Mouse (Mus musculus) limb, embryonic 11.5 days (tissue): ENCODE measurements at regions not wholly inside any gene's neighbourhood (a gene's known extent, or its start where the extent isn't known, plus 50 kb on each side); places are given as distances from the start of the nearest gene placed in this dataset. TPM values are rescaled to one million over a fixed set of nuclear protein-coding genes. Genes with fewer than 3 reads are reported as not detected.

ENCODE experiments used
- ATAC-seq: fragments of 200-750 bp; cut with Nextera tagmentation; 2 replicates; pipeline ENCODE4 v1.8.0; 2017; ENCODE audit warnings: low read depth; ENCODE audit not compliant: insufficient number of reproducible peaks, low FRiP score, low TSS enrichment
- DNase-seq: peaks from one replicate; pipeline ENCODE4 v3.0.0-alpha.2; 2015; ENCODE audit warnings: low spot score
- H3K27ac ChIP-seq: fragments of 300-500 bp; sonication (generic); replicated peaks from 2 replicates; pipeline ENCODE4 v1.5.1; 2014; ENCODE audit warnings: low read depth, mild to moderate bottlenecking, low read length
- H3K27me3 ChIP-seq: fragments of 300-500 bp; sonication (generic); 2 replicates; pipeline ENCODE4 v1.6.1; 2014; ENCODE audit warnings: mild to moderate bottlenecking, low read length, mixed read lengths; ENCODE audit not compliant: control insufficient read depth, insufficient read depth
- H3K36me3 ChIP-seq: fragments of 300-500 bp; sonication (generic); 2 replicates; pipeline ENCODE4 v1.6.1; 2014; ENCODE audit warnings: mild to moderate bottlenecking, low read length, moderate library complexity, mixed read lengths; ENCODE audit not compliant: control insufficient read depth, insufficient read depth
- H3K4me1 ChIP-seq: fragments of 300-500 bp; sonication (generic); 2 replicates; pipeline ENCODE4 v1.6.1; 2014; ENCODE audit warnings: low read length, mixed read lengths; ENCODE audit not compliant: control insufficient read depth, insufficient read depth
- H3K4me2 ChIP-seq: fragments of 300-500 bp; sonication (generic); 2 replicates; pipeline ENCODE4 v1.6.1; 2014; ENCODE audit warnings: low read depth, mild to moderate bottlenecking, moderate library complexity; ENCODE audit not compliant: severe bottlenecking
- H3K4me3 ChIP-seq: fragments of 300-500 bp; sonication (generic); 2 replicates; pipeline ENCODE4 v1.5.1; 2014; ENCODE audit warnings: low read depth, low read length
- H3K9ac ChIP-seq: fragments of 300-500 bp; sonication (generic); 2 replicates; pipeline ENCODE4 v1.6.1; 2014; ENCODE audit warnings: mild to moderate bottlenecking, low read length
- H3K9me3 ChIP-seq: fragments of 300-500 bp; sonication (generic); 2 replicates; pipeline ENCODE4 v1.6.1; 2016; ENCODE audit warnings: low read length; ENCODE audit not compliant: control insufficient read depth
- WGBS: fragments of 180-500 bp; shearing (Covaris S2); extraction: QIAGEN DNeasy Blood & Tissue Kit; methylation state at CpG from one replicate; pipeline ENCODE4 v1.1.7; 2014; 5-methylcytosine and 5-hydroxymethylcytosine counted together
- microRNA-seq: library from miRNA; unstranded; fragments of <30 nt; microRNA quantifications from one replicate; pipeline ENCODE4, GENCODE M21; 2016

- no peak overlapping the region for H3K9ac ChIP-seq
- H3K27me3 ChIP-seq = no peaks in the 10 kb centered on the region
- ATAC-seq (no peak), DNase-seq (peak; percentile 27)
- no peaks in the 10 kb centered on the region for H3K9me3 ChIP-seq
- H3K36me3 ChIP-seq = no peaks in the 10 kb centered on the region
- H3K4me2 ChIP-seq = no peak overlapping the region
- no peak overlapping the region for H3K4me3 ChIP-seq
- H3K27ac ChIP-seq = no peak overlapping the region
- no peaks in the 10 kb centered on the region for H3K4me1 ChIP-seq
Observed at GRCm38 (mm10) chr3:17848181-17848580, 100.0 kb upstream of the Cypt12 start.

GRCm38 (mm10) chr3:17862367-17862766 lies 85.8 kb upstream of the Cypt12 start:
- H3K9me3 ChIP-seq = no peaks in the 10 kb centered on the region
- H3K36me3 ChIP-seq = no peaks in the 10 kb centered on the region
- WGBS = 84% methylated on average over 3 of the region's 3 CpGs
- ATAC-seq (no peak), DNase-seq (no peak)
- no peaks in the 10 kb centered on the region for H3K27me3 ChIP-seq
- H3K9ac ChIP-seq = no peak overlapping the region
- H3K27ac ChIP-seq = no peak overlapping the region
- no peaks in the 10 kb centered on the region for H3K4me1 ChIP-seq
- no peak overlapping the region for H3K4me3 ChIP-seq
- H3K4me2 ChIP-seq = no peak overlapping the region

- no peak overlapping the region for H3K4me3 ChIP-seq
- no peak for DNase-seq
- H3K27me3 ChIP-seq = no peaks in the 10 kb centered on the region
- H3K4me1 ChIP-seq = no peaks in the 10 kb centered on the region
- H3K36me3 ChIP-seq = no peaks in the 10 kb centered on the region
- WGBS = 55% methylated on average over 4 of the region's 4 CpGs
- no peaks in the 10 kb centered on the region for H3K9me3 ChIP-seq
- ATAC-seq = no peak
- no peak overlapping the region for H3K27ac ChIP-seq
- no peak overlapping the region for H3K4me2 ChIP-seq
- H3K9ac ChIP-seq = no peak overlapping the region
Observed at GRCm38 (mm10) chr3:17865112-17865511, 83.1 kb upstream of the Cypt12 start.

GRCm38 (mm10) chr3:17870895-17871482 lies 77.2 kb upstream of the Cypt12 start:
- ATAC-seq (no peak), DNase-seq (peak; percentile 28)
- H3K4me2 ChIP-seq = no peak overlapping the region
- no peak overlapping the region for H3K27ac ChIP-seq
- H3K9me3 ChIP-seq = no peaks in the 10 kb centered on the region
- no peaks in the 10 kb centered on the region for H3K27me3 ChIP-seq
- H3K36me3 ChIP-seq = no peaks in the 10 kb centered on the region
- 56% methylated on average over 4 of the region's 4 CpGs for WGBS
- no peaks in the 10 kb centered on the region for H3K4me1 ChIP-seq
- H3K4me3 ChIP-seq = no peak overlapping the region
- no peak overlapping the region for H3K9ac ChIP-seq

- H3K4me3 ChIP-seq = no peak overlapping the region
- ATAC-seq = no peak
- no peak overlapping the region for H3K4me2 ChIP-seq
- no peak for DNase-seq
- WGBS = 54% methylated on average over 2 of the region's 2 CpGs
- no peaks in the 10 kb centered on the region for H3K9me3 ChIP-seq
- no peaks in the 10 kb centered on the region for H3K36me3 ChIP-seq
- no peak overlapping the region for H3K9ac ChIP-seq
- H3K27ac ChIP-seq = no peak overlapping the region
- no peaks in the 10 kb centered on the region for H3K4me1 ChIP-seq
- H3K27me3 ChIP-seq = no peaks in the 10 kb centered on the region
Observed at GRCm38 (mm10) chr3:17895869-17896268, 52.3 kb upstream of the Cypt12 start.

- 94% methylated on average over 4 of the region's 4 CpGs for WGBS
- Histone ChIP-seq H3K27me3 (no peaks in the 10 kb centered on the region), H3K9me3 (no peaks in the 10 kb centered on the region), H3K4me3 (no peak overlapping the region), H3K27ac (no peak overlapping the region), H3K9ac (no peak overlapping the region), H3K4me1 (no peaks in the 10 kb centered on the region), H3K4me2 (no peak overlapping the region), H3K36me3 (no peaks in the 10 kb centered on the region)
- DNase-seq = no peak
- no peak for ATAC-seq
Observed at GRCm38 (mm10) chr3:17896756-17897155, 51.5 kb upstream of the Cypt12 start.

Small RNAs in the stretch of these regions (microRNA-seq; reads per million reads assigned to microRNA genes)
- not detected for gene Mir124a-2
